Mouse (Mus musculus) ES-Bruce4 (cell line): ENCODE measurements around the gene Aqp9. TPM values are rescaled to one million over a fixed set of nuclear protein-coding genes. Genes with fewer than 3 reads are reported as not detected.
A peak's percentile ranks its signal among the peaks of the same experiment; 100 is the strongest.

ENCODE experiments used
- H3K27ac ChIP-seq: 2 replicates; pipeline ENCODE4 v1.5.1; 2012; ENCODE audit warnings: low read length, inconsistent platforms; ENCODE audit not compliant: insufficient read depth
- H3K27me3 ChIP-seq: 2 replicates; pipeline ENCODE4 v1.6.1; 2012; ENCODE audit warnings: mild to moderate bottlenecking, low read length, inconsistent platforms; ENCODE audit not compliant: control insufficient read depth, poor library complexity, insufficient read depth, severe bottlenecking
- H3K36me3 ChIP-seq: 2 replicates; pipeline ENCODE4 v1.6.1; 2012; ENCODE audit warnings: inconsistent platforms, mild to moderate bottlenecking, low read length, moderate library complexity; ENCODE audit not compliant: control insufficient read depth, poor library complexity, insufficient read depth, severe bottlenecking
- H3K4me1 ChIP-seq: one replicate; pipeline ENCODE4 v1.8.1; 2011; ENCODE audit warnings: low read length; ENCODE audit not compliant: control insufficient read depth, insufficient read depth
- H3K4me3 ChIP-seq: 2 replicates; pipeline ENCODE4 v1.5.1; 2011; ENCODE audit warnings: low read depth, mild to moderate bottlenecking, low read length
- H3K9ac ChIP-seq: 2 replicates; pipeline ENCODE4 v1.6.1; 2012; ENCODE audit warnings: low read depth, mild to moderate bottlenecking, inconsistent platforms; ENCODE audit not compliant: poor library complexity, severe bottlenecking
- H3K9me3 ChIP-seq: replicated peaks from 2 replicates; pipeline ENCODE4 v1.6.1; 2012; ENCODE audit warnings: mild to moderate bottlenecking, low read length, inconsistent platforms; ENCODE audit not compliant: control insufficient read depth, poor library complexity, insufficient read depth, severe bottlenecking
- CTCF ChIP-seq: IDR thresholded peaks from one replicate; pipeline ENCODE4 v1.8.1; 2011; ENCODE audit warnings: low read depth, low read length
- EP300 ChIP-seq: IDR thresholded peaks from 2 replicates; pipeline ENCODE4 v1.6.1; 2011; ENCODE audit warnings: low read depth, low read length; ENCODE audit not compliant: insufficient read depth
- POLR2A ChIP-seq: IDR thresholded peaks from one replicate; pipeline ENCODE4 v1.8.1; 2011; ENCODE audit warnings: low read length; ENCODE audit not compliant: insufficient read depth
- polyA plus RNA-seq: library from polyadenylated mRNA; stranded (reverse); fragments of >200 nt; gene quantifications from 2 replicates; pipeline ENCODE4 v1.2.4, GENCODE M21; 2011; ENCODE audit warnings: low read depth; ENCODE audit not compliant: missing spikeins, insufficient read depth, insufficient read length

Aqp9 gene
- polyA plus RNA-seq, 1 experiment: not detected

GRCm38 (mm10) chr9:71159686-71160085 lies 8.8 kb downstream of the Aqp9 start:
- Histone ChIP-seq H3K4me1 (peaks cover 1% of the 10 kb centered on the region), H3K27ac (no peak overlapping the region), H3K36me3 (no peaks in the 10 kb centered on the region), H3K9me3 (no peaks in the 10 kb centered on the region), H3K27me3 (no peaks in the 10 kb centered on the region), H3K9ac (no peak overlapping the region), H3K4me3 (no peak overlapping the region)
- TF ChIP-seq CTCF (no peak), POLR2A (no peak), EP300 (no peak)

GRCm38 (mm10) chr9:71159060-71159626 lies 9.3 kb downstream of the Aqp9 start:
- H3K27me3 ChIP-seq: no peaks in the 10 kb centered on the region
- no peak overlapping the region for H3K27ac ChIP-seq
- H3K36me3 ChIP-seq: no peaks in the 10 kb centered on the region
- peaks cover 1% of the 10 kb centered on the region for H3K4me1 ChIP-seq
- no peak overlapping the region for H3K4me3 ChIP-seq
- no peak overlapping the region for H3K9ac ChIP-seq
- H3K9me3 ChIP-seq: no peaks in the 10 kb centered on the region
- TF ChIP-seq EP300: no peak
- TF ChIP-seq POLR2A: no peak
- TF ChIP-seq CTCF: no peak

GRCm38 (mm10) chr9:71157921-71158646 lies 10.4 kb downstream of the Aqp9 start:
- no peak for TF ChIP-seq CTCF
- no peak for TF ChIP-seq POLR2A

GRCm38 (mm10) chr9:71156447-71157035 lies 11.9 kb downstream of the Aqp9 start:
- Histone ChIP-seq H3K9ac (no peak overlapping the region), H3K9me3 (no peaks in the 10 kb centered on the region), H3K4me1 (peaks cover 3% of the 10 kb centered on the region), H3K4me3 (no peak overlapping the region), H3K27me3 (no peaks in the 10 kb centered on the region), H3K27ac (peak overlapping the region; percentile 48; the same call in 1 of the 2 replicates), H3K36me3 (no peaks in the 10 kb centered on the region)
- no peak for TF ChIP-seq EP300
- TF ChIP-seq CTCF: no peak
- no peak for TF ChIP-seq POLR2A

More at GRCm38 (mm10) chr9:71157921-71158646, 10.4 kb downstream of the Aqp9 start:
- H3K4me3 ChIP-seq: no peak overlapping the region
- H3K9me3 ChIP-seq: no peaks in the 10 kb centered on the region
- H3K36me3 ChIP-seq: no peaks in the 10 kb centered on the region
- H3K27ac ChIP-seq: no peak overlapping the region
- H3K27me3 ChIP-seq: no peaks in the 10 kb centered on the region
- peaks cover 3% of the 10 kb centered on the region for H3K4me1 ChIP-seq
- no peak overlapping the region for H3K9ac ChIP-seq

- H3K27me3 ChIP-seq: no peaks in the 10 kb centered on the region
- no peak overlapping the region for H3K4me3 ChIP-seq
- H3K27ac ChIP-seq: peak overlapping the region; percentile 64
- TF ChIP-seq POLR2A: no peak
- no peak for TF ChIP-seq EP300
- no peak for TF ChIP-seq CTCF
- H3K4me1 ChIP-seq: peaks cover 3% of the 10 kb centered on the region
- H3K9ac ChIP-seq: no peak overlapping the region
- no peaks in the 10 kb centered on the region for H3K36me3 ChIP-seq
- H3K9me3 ChIP-seq: no peaks in the 10 kb centered on the region
These were observed 13.0 kb downstream of the Aqp9 start for GRCm38 (mm10) chr9:71155399-71156005.

GRCm38 (mm10) chr9:71151386-71151785 lies 17.1 kb downstream of the Aqp9 start:
- Histone ChIP-seq H3K9ac (no peak overlapping the region), H3K4me1 (peaks cover 2% of the 10 kb centered on the region), H3K4me3 (no peak overlapping the region), H3K36me3 (no peaks in the 10 kb centered on the region), H3K9me3 (no peaks in the 10 kb centered on the region), H3K27ac (no peak overlapping the region), H3K27me3 (no peaks in the 10 kb centered on the region; the same call in 1 of the 2 replicates)
- TF ChIP-seq POLR2A (no peak), EP300 (no peak), CTCF (no peak)
